Mouse (Mus musculus) cerebellum, adult 11-12 months (tissue): ENCODE measurements around the gene Zyx.

Source experiments
- DNase-seq: peaks from one replicate; pipeline ENCODE4 v3.0.0; 2022

The Zyx gene

DNA sequence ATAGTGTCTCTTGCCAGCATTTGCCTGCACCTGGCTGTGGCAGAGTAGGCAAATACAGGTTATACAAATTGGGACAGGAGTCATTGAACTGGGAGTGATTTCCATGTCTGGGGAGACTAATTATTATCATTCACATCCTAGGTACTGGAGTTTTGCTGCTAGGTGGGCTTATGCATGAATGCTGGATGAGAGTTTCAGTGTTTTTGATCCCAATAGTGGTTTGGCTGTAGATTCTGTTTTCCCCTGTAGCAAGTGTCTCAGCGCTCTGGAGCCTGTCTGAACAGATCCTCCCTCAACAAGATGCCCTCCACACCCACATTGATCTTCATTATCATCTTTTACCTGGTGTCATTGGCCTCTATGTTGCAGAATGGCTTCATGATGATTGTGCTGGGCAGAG, 50.5 kb downstream of the Zyx start, which contains the start of gene Tas2r143:
Tas2r143 (plus strand) TSS at position 301 of the 400 bp plus-strand sequence.
- DNase-seq, result no peak

DNA sequence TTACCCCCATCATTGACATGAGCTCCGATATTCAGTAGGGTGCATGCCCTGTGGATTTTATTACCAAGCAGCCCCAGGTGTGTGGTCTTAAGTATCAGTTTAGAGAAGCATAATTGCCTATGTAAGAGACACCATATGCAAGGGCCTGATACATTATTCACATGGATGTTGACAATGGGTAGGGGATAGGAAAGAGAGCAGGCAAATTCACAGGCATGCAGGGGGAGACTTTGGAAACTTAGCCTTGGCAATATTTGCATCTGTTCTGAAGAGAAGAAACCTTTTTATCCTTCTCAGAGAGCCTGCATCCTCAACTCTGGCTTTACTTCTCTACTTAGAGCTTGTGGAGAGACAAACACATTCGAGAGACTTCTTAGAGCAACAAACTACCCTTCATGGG, 55.7 kb downstream of the Zyx start, which contains the start of gene Tas2r135:
Tas2r135 (plus strand) TSS at position 301 of the 400 bp plus-strand sequence.
- DNase-seq, result no peak
